Mouse (Mus musculus): ENCODE results near the gene Olfr19. TPM values are rescaled to one million over a fixed set of nuclear protein-coding genes. Genes with fewer than 3 reads are reported as not detected.
"Not testable (repeated sequence)": the region's sequence is repeated elsewhere in the genome, so short reads cannot be mapped to it uniquely, and the experiment has no call there.

Gene Olfr19
- polyA plus RNA-seq (2015; fragmentation: Nextera tagmentation; extraction: Ambion mirVana): 0.25 and 0.80 TPM in 2 replicates

DNA sequence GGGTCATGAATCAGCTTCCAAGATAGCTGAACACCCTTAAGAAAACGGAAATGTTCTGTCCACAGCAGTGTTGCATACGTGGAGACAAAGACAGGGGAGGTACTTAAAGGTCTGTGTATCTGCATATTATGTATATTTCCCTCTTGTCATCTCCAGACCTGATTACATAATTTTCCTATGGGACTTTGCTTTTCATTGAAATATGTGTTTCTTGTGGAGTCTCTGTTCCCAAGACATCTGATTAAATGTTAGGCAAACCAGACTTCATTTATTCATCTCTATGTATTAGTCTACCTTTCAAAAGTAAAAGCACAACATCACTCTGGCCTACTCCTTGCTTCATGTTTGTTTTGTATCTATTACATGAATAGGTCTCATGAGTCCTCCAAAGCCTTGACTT is at the start of gene Olfr19:
Olfr19 (minus strand) TSS at position 101 of the 400 bp plus-strand sequence.
- H3K4me1 ChIP-seq: no peaks in the 10 kb centered on the region
- ATAC-seq (ENCODE audit: insufficient number of reproducible peaks, low FRiP score, low TSS enrichment, low read depth): no peak
- no peak within 1 kb of the TSS for H3K9ac ChIP-seq
- no peaks in the 10 kb centered on the region for H3K36me3 ChIP-seq
- no peak within 1 kb of the TSS for H3K4me3 ChIP-seq (replicated peaks)
- no peaks in the 10 kb centered on the region for H3K27me3 ChIP-seq
- no peak within 1 kb of the TSS for H3K4me2 ChIP-seq (replicated peaks)
- H3K27ac ChIP-seq (replicated peaks): no peak within 1 kb of the TSS
- H3K9me3 ChIP-seq (replicated peaks): no peaks in the 10 kb centered on the region
- WGBS: 65% methylated on average over 2 of the region's 2 CpGs

DNA sequence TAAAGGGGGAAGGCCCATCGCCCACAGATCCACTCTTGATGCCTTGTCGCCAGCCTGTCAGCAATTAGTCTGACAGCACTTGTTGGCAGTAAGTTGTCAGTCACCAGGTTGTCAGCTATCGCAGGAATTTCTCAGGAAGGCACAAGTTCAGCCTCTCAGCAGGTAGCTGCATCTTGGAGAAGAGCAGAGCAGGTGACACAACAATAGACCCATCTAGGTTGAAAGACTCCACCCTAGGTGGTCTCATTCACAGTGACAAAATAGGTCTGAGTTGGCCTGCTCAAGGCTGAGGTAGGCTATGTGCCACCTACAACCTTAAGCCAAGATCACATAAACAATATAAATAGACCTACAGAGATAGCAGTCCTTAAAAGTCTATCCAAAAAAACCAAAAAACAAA is 8.8 kb upstream of the Olfr19 start:
- Histone ChIP-seq H3K9me3 (replicated peaks) (no peaks in the 10 kb centered on the region), H3K27me3 (no peaks in the 10 kb centered on the region), H3K27ac (replicated peaks) (no peak overlapping the region), H3K4me2 (replicated peaks) (no peak overlapping the region), H3K9ac (no peak overlapping the region), H3K4me1 (no peaks in the 10 kb centered on the region), H3K4me3 (replicated peaks) (no peak overlapping the region), H3K36me3 (no peaks in the 10 kb centered on the region)
- WGBS: 59% methylated on average over 3 of the region's 3 CpGs
- ATAC-seq (ENCODE audit: insufficient number of reproducible peaks, low FRiP score, low TSS enrichment, low read depth): no peak

DNA sequence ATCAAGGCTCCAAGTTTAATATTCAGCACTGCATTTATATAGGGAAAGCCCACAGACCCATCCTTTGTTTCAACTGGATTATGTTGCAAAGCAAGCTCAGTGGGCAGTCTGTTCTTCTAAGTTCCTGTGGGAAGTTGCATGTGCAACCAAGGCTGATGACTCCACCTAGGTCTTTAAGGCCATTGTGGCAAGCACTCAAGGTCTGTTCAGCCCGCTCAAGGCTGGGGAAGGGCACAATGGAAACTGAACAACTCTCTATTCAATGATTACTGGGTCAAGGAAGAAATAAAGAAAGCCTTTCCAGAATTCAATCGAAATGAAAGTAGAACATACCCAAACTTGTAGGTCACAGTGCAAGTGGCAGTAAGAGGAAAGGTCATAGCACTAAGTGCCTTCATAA is 7.8 kb upstream of the Olfr19 start:
- Histone ChIP-seq H3K9ac (no peak overlapping the region), H3K36me3 (no peaks in the 10 kb centered on the region), H3K4me1 (no peaks in the 10 kb centered on the region), H3K27ac (replicated peaks) (no peak overlapping the region), H3K9me3 (replicated peaks) (no peaks in the 10 kb centered on the region), H3K4me3 (replicated peaks) (no peak overlapping the region), H3K4me2 (replicated peaks) (no peak overlapping the region), H3K27me3 (no peaks in the 10 kb centered on the region)
- WGBS: 83% methylated on average over 2 of the region's 2 CpGs
- ATAC-seq (ENCODE audit: insufficient number of reproducible peaks, low FRiP score, low TSS enrichment, low read depth): no peak

DNA sequence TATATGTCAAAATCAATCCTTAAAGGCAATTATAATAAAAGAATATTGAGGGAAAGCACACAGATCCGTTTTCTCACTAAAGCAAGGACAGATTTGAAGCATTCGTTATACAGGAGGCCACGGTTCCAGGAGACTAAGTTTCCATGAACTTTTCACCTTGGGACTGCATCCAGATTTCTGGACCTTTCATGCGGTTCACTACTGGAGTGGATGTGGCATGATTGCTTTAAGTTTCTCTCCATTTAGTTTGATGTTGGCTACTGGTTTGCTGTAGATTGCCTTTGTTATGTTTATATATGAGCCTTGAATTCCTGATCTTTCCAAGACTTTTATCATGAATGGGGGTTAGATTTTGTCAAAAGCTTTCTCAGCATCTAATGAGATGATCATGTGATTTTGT is 11.2 kb downstream of the Olfr19 start:
- Histone ChIP-seq H3K4me2 (replicated peaks) (no peak overlapping the region), H3K9ac (no peak overlapping the region), H3K4me1 (no peaks in the 10 kb centered on the region), H3K36me3 (no peaks in the 10 kb centered on the region), H3K27ac (replicated peaks) (no peak overlapping the region), H3K4me3 (replicated peaks) (no peak overlapping the region), H3K27me3 (no peaks in the 10 kb centered on the region), H3K9me3 (replicated peaks) (no peaks in the 10 kb centered on the region)
- 79% methylated on average over 4 of the region's 4 CpGs for WGBS
- ATAC-seq (ENCODE audit: insufficient number of reproducible peaks, low FRiP score, low TSS enrichment, low read depth): no peak

DNA sequence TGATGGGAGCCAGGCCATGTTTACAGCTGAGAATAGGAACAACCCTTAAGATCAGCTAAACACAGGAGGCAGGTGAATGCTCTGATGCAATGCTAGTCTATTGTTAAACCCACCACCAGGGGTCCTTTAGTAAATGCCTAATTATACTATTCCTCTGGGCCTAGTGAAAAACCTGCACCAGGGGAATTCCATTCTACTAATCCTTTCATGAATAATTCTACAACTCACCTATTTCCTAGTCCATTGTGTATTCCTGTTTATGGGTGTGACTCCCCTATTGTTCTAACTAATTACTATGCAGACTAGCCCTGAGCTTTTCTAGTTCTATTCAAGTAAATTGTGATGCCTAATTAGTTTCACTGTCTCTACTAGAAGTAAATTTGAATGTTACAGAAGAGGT is 11.7 kb downstream of the Olfr19 start:
- H3K9ac ChIP-seq; H3K4me3 ChIP-seq (replicated peaks); H3K9me3 ChIP-seq (replicated peaks); H3K4me2 ChIP-seq (replicated peaks); H3K4me1 ChIP-seq; H3K27ac ChIP-seq (replicated peaks); ATAC-seq (ENCODE audit: insufficient number of reproducible peaks, low FRiP score, low TSS enrichment, low read depth); H3K27me3 ChIP-seq; H3K36me3 ChIP-seq: not testable (repeated sequence)

DNA sequence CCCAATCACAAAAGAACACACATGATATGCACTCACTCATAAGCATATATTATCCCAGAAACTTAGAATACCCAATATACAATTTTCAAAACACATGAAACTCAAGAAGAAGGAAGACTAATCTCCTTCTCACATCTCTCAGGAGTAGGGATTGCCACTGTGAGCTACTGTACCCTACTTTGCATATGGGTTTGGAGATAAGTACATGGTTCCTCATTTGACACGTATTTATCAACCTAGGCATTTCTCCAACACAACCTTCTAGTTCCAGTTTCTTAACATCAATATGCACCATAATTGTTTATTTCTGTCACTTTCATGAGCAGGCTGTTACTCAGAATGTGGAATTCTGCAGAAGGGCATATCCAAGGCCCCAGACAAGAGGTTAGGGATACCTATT is 31.1 kb downstream of the Olfr19 start:
- no peaks in the 10 kb centered on the region for H3K9me3 ChIP-seq (replicated peaks)
- H3K27ac ChIP-seq (replicated peaks): no peak overlapping the region
- H3K4me3 ChIP-seq (replicated peaks): no peak overlapping the region
- no peaks in the 10 kb centered on the region for H3K4me1 ChIP-seq
- no peak overlapping the region for H3K9ac ChIP-seq
- no peaks in the 10 kb centered on the region for H3K27me3 ChIP-seq
- no peaks in the 10 kb centered on the region for H3K36me3 ChIP-seq
- no peak overlapping the region for H3K4me2 ChIP-seq (replicated peaks)
- ATAC-seq (ENCODE audit: insufficient number of reproducible peaks, low FRiP score, low TSS enrichment, low read depth): no peak
- WGBS: 88% methylated on average over 1 of the region's 1 CpGs

DNA sequence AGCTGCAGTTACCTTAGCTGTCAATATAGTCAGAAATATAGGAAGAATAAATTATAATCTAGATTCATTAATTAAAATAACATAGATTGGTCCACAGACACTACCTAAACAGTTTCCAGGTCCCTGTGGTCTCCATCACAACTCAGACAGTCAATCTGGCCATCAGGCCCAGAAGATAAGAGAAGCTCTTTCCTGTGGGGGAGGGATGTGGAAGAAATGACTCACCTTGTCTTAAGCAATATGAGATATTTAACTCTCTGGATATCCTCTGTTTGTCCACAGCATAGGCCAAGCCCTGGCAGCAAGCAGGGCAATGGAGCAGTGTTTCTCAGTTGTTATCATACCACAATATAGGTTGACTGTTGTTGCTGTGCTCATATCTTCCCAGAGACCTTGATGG is 42.5 kb downstream of the Olfr19 start:
- Histone ChIP-seq H3K9ac (no peak overlapping the region), H3K4me1 (no peaks in the 10 kb centered on the region), H3K36me3 (no peaks in the 10 kb centered on the region), H3K4me2 (replicated peaks) (no peak overlapping the region), H3K9me3 (replicated peaks) (no peaks in the 10 kb centered on the region), H3K4me3 (replicated peaks) (no peak overlapping the region), H3K27me3 (no peaks in the 10 kb centered on the region), H3K27ac (replicated peaks) (no peak overlapping the region)
- ATAC-seq (ENCODE audit: insufficient number of reproducible peaks, low FRiP score, low TSS enrichment, low read depth): no peak

Other genes with a start within 250 kb of the Olfr19 start
- 4.9 and 5.0 TPM in 2 replicates for gene Fgd4, start 75.9 kb downstream of the Olfr19 start, polyA plus RNA-seq (2015; fragmentation: Nextera tagmentation; extraction: Ambion mirVana)
- 7.1 and 17.6 TPM in 2 replicates for gene Spag6l, start 153.1 kb upstream of the Olfr19 start, polyA plus RNA-seq (2015; fragmentation: Nextera tagmentation; extraction: Ambion mirVana)
- 0.34 and 0.48 TPM in 2 replicates for gene Igll1, start 187.6 kb upstream of the Olfr19 start, polyA plus RNA-seq (2015; fragmentation: Nextera tagmentation; extraction: Ambion mirVana)
- 64.8 and 79.3 TPM in 2 replicates for gene Top3b, start 194.3 kb upstream of the Olfr19 start, polyA plus RNA-seq (2015; fragmentation: Nextera tagmentation; extraction: Ambion mirVana)
- gene Vpreb1, start 194.4 kb upstream of the Olfr19 start, polyA plus RNA-seq (2015; fragmentation: Nextera tagmentation; extraction: Ambion mirVana): 2.9 and 3.1 TPM in 2 replicates
- 27.8 and 30.0 TPM in 2 replicates for gene Ppm1f, start 220.1 kb upstream of the Olfr19 start, polyA plus RNA-seq (2015; fragmentation: Nextera tagmentation; extraction: Ambion mirVana)